Mouse (Mus musculus) lung, embryonic 15.5 days (tissue): Measurements from ENCODE around the gene Galnt10. TPM values are rescaled to one million over a fixed set of nuclear protein-coding genes. Genes with fewer than 3 reads are reported as not detected.

ENCODE experiments used
- ATAC-seq: fragments of 200-750 bp; cut with Nextera tagmentation; 2 replicates; pipeline ENCODE4 v1.8.0; 2017; ENCODE audit warnings: moderate number of reproducible peaks, borderline replicate concordance; ENCODE audit not compliant: low FRiP score, low TSS enrichment; ENCODE audit errors: extremely low read depth
- H3K27ac ChIP-seq: fragments of 300-500 bp; sonication (generic); 2 replicates; pipeline ENCODE4 v1.5.1; 2015; ENCODE audit warnings: moderate library complexity, mild to moderate bottlenecking, inconsistent platforms
- H3K27me3 ChIP-seq: fragments of 300-500 bp; sonication (generic); 2 replicates; pipeline ENCODE4 v1.6.1; 2015; ENCODE audit warnings: inconsistent platforms
- H3K36me3 ChIP-seq: fragments of 300-500 bp; sonication (generic); 2 replicates; pipeline ENCODE4 v1.6.1; 2015; ENCODE audit warnings: inconsistent platforms
- H3K4me1 ChIP-seq: fragments of 300-500 bp; sonication (generic); 2 replicates; pipeline ENCODE4 v1.6.1; 2015; ENCODE audit warnings: inconsistent platforms
- H3K4me2 ChIP-seq: fragments of 300-500 bp; sonication (generic); 2 replicates; pipeline ENCODE4 v1.6.1; 2015; ENCODE audit warnings: inconsistent platforms, mild to moderate bottlenecking, moderate library complexity
- H3K4me3 ChIP-seq: fragments of 300-500 bp; sonication (generic); 2 replicates; pipeline ENCODE4 v1.5.1; 2015; ENCODE audit warnings: mild to moderate bottlenecking, inconsistent platforms
- H3K9ac ChIP-seq: fragments of 300-500 bp; sonication (generic); 2 replicates; pipeline ENCODE4 v1.6.1; 2015; ENCODE audit warnings: inconsistent platforms
- H3K9me3 ChIP-seq: fragments of 300-500 bp; sonication (generic); 2 replicates; pipeline ENCODE4 v1.6.1; 2016; ENCODE audit warnings: inconsistent platforms
- WGBS: fragments of 180-500 bp; shearing (Covaris S2); methylation state at CpG from one replicate; pipeline ENCODE4 v1.1.7; 2015; 5-methylcytosine and 5-hydroxymethylcytosine counted together
- polyA plus RNA-seq: library from polyadenylated mRNA; unstranded; fragments of >200 nt; fragmentation: Nextera tagmentation; extraction: Ambion mirVana; gene quantifications from 2 replicates; pipeline ENCODE4 v1.2.1, GENCODE M21; 2015

Galnt10 gene
- polyA plus RNA-seq, result 15.1 and 15.3 TPM in 2 replicates

DNA sequence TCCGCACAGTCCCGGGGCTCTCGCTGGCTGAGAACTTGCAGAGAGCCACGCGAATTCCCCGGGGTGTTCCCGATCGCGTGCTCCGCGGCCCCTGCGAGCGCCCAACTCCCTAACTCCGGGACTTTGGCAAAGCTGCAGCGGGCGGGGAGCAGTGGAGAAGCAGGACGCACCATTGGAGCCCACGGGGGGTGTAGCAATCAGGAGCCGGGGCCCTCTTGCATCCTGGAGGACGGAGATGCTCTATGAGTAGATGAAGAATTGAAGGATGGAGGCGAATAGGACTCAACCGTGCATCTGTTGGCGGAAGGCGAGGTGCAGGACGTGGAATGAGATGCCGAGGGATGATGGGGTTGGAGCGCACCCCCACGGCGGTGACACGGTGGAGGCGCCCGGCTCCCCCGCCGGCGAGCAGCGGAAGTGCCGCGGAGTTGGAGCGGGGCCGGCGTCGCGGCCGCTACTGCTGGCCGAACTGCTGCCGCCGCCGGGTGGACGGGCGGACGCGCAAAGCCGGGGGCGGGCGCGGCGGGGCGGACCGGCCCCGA is at the start of gene Galnt10:
Galnt10 (plus strand) TSS at position 425 of the 542 bp plus-strand sequence.
- WGBS, result under 1% methylated on average over 53 of the region's 60 CpGs
- no peaks in the 10 kb centered on the region for H3K27me3 ChIP-seq
- peak within 1 kb of the TSS; percentile 68 for H3K27ac ChIP-seq
- H3K9ac ChIP-seq, result peak within 1 kb of the TSS; percentile 86
- H3K4me1 ChIP-seq, result peaks cover 19% of the 10 kb centered on the region
- peak; percentile 91 for ATAC-seq
- H3K9me3 ChIP-seq, result no peaks in the 10 kb centered on the region
- peak within 1 kb of the TSS; percentile 86 for H3K4me3 ChIP-seq
- H3K4me2 ChIP-seq, result peak within 1 kb of the TSS; percentile 98
- H3K36me3 ChIP-seq, result no peaks in the 10 kb centered on the region

DNA sequence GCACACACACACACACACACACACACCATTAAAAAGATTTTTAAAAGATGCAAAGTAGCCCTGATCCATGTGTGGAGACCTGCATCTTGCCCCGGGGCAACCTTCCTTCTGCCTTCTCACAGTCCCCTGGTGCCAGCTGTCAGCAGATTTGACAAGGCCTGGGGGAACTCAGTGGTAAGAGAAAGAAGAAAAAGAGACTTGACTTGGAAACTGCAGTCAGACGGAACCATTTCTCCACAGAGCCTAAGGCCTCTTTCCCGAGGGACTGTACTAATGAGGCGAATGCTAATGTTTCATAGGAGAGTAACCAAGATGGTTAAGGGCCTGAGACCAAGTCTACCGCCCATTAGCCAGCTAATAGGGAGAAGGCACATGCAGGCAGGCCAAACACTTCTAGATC is 49.3 kb upstream of the Galnt10 start:
- H3K4me1 ChIP-seq, result peaks cover 15% of the 10 kb centered on the region; the same call in 1 of the 2 replicates

DNA sequence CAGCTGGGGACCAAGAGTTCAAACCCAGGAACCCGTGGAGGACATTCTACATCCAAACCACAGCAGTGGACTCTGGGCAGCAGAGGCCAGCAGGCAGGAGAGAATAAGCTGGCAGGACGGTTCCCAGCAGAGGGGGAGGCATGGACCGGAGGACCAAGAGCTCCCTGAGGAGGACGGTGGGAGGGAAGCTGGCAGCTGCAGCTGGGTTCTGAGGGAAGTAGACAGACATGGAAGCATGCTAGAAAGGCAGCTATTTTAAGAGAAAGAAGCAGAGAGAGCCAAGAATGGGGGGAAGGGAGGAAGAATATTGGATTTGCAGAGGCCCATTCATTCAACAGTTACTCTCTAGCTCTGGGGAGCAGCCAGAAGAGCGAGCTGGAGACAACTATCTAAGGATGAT is 47.1 kb upstream of the Galnt10 start:
- Histone ChIP-seq H3K4me3 (no peak overlapping the region), H3K27ac (no peak overlapping the region), H3K9ac (no peak overlapping the region), H3K9me3 (no peaks in the 10 kb centered on the region), H3K4me1 (peaks cover 16% of the 10 kb centered on the region; the same call in 1 of the 2 replicates), H3K36me3 (no peaks in the 10 kb centered on the region), H3K27me3 (no peaks in the 10 kb centered on the region; the same call in 1 of the 2 replicates), H3K4me2 (no peak overlapping the region)
- no peak; the same call in 1 of the 2 replicates for ATAC-seq
- WGBS, result 43% methylated on average over 5 of the region's 5 CpGs

More for the DNA sequence above, 49.3 kb upstream of the Galnt10 start:
- Histone ChIP-seq H3K27ac (no peak overlapping the region), H3K9ac (no peak overlapping the region), H3K27me3 (no peaks in the 10 kb centered on the region; the same call in 1 of the 2 replicates), H3K4me2 (no peak overlapping the region), H3K9me3 (no peaks in the 10 kb centered on the region), H3K4me3 (no peak overlapping the region), H3K36me3 (no peaks in the 10 kb centered on the region)
- ATAC-seq, result no peak
- WGBS, result 78% methylated on average over 5 of the region's 5 CpGs

DNA sequence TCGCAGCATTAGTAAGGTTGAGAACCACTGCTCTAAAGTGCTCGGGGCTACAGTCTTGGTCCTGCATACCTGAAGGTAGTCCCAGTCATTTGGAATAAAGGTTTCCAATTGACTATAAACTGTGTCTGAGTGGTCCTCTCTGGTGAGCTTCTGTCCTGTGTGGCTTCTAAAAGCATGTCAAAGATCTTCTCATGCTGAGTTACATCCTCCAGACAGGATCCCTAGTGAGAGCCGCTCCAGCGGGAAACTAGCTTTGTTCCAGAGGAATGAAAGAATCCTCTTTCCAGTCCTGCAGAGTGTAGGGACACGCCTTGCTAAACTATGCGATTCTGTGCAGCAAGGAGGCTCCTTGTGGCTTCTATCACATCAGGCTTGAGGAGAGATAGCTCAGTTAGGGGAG is 45.9 kb upstream of the Galnt10 start:
- H3K4me2 ChIP-seq, result no peak overlapping the region
- H3K9ac ChIP-seq, result no peak overlapping the region
- WGBS, result 76% methylated on average over 6 of the region's 6 CpGs
- H3K9me3 ChIP-seq, result no peaks in the 10 kb centered on the region
- no peak overlapping the region for H3K4me3 ChIP-seq
- peaks cover 16% of the 10 kb centered on the region; the same call in 1 of the 2 replicates for H3K4me1 ChIP-seq
- H3K27me3 ChIP-seq, result no peaks in the 10 kb centered on the region; the same call in 1 of the 2 replicates
- H3K36me3 ChIP-seq, result no peaks in the 10 kb centered on the region
- no peak for ATAC-seq
- no peak overlapping the region for H3K27ac ChIP-seq

DNA sequence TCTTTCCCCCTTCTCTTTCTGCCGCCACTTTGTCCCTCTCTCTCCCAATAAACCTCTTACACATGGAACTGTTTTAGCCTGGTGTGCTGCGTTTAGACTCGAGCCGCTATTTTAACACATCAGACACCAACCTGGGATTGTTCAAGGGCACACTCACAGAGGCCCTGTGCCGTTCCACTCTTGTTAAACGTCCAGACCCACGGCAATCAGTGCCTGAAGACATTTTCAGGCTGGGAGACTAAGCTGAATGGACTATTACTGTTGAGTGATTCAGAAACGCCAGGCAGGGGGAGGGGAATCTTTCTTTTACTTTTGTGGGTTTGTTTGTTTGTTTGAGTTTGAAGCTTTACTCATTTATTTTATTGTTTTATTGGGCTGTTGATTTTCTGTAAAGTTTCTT is 45.1 kb upstream of the Galnt10 start:
- Histone ChIP-seq H3K9me3 (no peaks in the 10 kb centered on the region), H3K27ac (no peak overlapping the region), H3K4me3 (no peak overlapping the region), H3K4me2 (no peak overlapping the region), H3K4me1 (peaks cover 16% of the 10 kb centered on the region; the same call in 1 of the 2 replicates), H3K9ac (no peak overlapping the region), H3K36me3 (no peaks in the 10 kb centered on the region), H3K27me3 (peaks cover 4% of the 10 kb centered on the region; the same call in 1 of the 2 replicates)
- ATAC-seq, result no peak
- 40% methylated on average over 8 of the region's 8 CpGs for WGBS

DNA sequence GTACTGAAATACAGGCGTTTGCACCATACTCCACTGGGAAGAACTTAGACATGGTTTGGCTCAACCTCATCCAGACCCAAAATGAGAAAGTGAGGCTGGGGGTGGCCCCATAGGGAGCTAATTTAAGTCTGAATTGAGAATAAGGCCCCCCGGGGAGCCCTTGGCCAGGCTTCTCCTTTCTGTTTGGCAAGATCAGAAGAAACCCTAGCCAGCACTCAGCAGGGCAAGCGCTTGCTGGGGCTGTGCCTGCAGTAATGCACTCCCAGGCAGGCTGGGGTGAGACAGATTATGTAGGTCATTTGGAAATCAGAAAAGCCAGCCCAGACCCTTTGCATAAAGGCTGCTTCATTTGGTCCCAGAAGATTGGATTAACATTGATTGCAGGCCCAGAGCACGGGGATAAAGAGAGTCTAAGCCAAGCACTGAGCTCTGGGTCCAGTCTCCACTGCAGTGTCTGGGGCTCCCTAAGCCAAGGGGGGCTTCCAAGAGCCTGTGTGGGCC is 44.6 kb upstream of the Galnt10 start:
- peak; percentile 43; the same call in 1 of the 2 replicates for ATAC-seq
- WGBS, result 23% methylated on average over 4 of the region's 4 CpGs
- peaks cover 4% of the 10 kb centered on the region; the same call in 1 of the 2 replicates for H3K27me3 ChIP-seq
- H3K27ac ChIP-seq, result peak overlapping the region; percentile 33
- no peaks in the 10 kb centered on the region for H3K36me3 ChIP-seq
- H3K9me3 ChIP-seq, result no peaks in the 10 kb centered on the region
- no peak overlapping the region for H3K4me3 ChIP-seq
- no peak overlapping the region for H3K4me2 ChIP-seq
- H3K4me1 ChIP-seq, result peaks cover 16% of the 10 kb centered on the region; the same call in 1 of the 2 replicates
- H3K9ac ChIP-seq, result no peak overlapping the region

DNA sequence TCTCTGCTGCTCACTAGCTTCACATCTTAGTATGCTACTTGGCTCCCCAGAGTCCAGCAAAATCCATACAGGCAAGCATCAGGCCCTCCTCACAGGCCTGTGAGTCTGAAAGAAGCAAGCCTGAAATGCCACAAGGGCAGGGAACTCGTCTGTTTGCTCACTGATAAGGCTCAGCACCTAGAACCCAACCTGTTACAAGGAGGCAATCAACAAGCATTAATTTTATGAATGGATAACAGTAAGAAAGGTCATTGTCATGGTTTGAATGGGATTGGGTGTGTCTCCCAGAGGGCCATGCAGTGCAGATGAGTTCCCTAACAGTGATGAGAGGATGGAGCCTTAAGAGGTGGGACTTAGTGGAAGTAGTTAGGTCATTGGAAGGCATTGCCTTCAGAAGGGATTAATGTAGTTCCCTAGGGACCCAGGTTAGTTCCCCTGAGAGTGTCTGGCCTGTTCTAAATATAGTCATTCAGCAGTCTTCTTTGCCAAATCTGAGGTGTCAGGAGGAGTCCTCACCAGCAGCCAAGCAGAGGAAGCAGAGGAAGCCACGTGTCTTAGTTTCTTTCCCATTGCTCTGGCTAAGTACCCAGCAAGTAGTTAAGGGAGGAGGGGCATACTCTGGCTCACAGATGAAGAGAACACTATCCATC is 43.3 kb upstream of the Galnt10 start:
- Histone ChIP-seq H3K4me2 (no peak overlapping the region), H3K4me3 (no peak overlapping the region), H3K27ac (no peak overlapping the region), H3K36me3 (no peaks in the 10 kb centered on the region), H3K9me3 (no peaks in the 10 kb centered on the region), H3K4me1 (peaks cover 16% of the 10 kb centered on the region; the same call in 1 of the 2 replicates), H3K9ac (no peak overlapping the region), H3K27me3 (peaks cover 4% of the 10 kb centered on the region)
- no peak for ATAC-seq
- 51% methylated on average over 2 of the region's 2 CpGs for WGBS

DNA sequence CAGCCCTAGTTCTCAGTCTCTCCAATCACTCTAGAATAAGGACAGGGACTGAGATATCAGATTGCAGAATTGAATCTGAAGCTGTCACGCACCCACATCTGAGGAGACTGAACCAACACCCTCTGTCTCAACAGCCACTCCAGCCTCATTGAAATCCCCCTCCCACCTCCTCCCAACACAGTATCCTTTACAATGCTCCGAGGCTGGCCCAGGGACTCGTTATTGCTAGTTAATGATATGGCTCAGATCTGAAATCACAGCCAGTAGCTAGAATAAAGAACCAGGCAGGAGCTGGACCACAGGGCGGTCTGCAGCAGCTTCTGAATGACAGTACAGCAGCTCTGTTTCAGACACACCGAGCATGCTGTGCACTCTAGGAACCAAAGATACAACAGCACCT is 40.2 kb upstream of the Galnt10 start:
- 59% methylated on average over 5 of the region's 5 CpGs for WGBS
- H3K9me3 ChIP-seq, result no peaks in the 10 kb centered on the region
- H3K4me3 ChIP-seq, result no peak overlapping the region
- ATAC-seq, result no peak
- no peak overlapping the region for H3K9ac ChIP-seq
- H3K27ac ChIP-seq, result no peak overlapping the region
- peaks cover 7% of the 10 kb centered on the region; the same call in 1 of the 2 replicates for H3K4me1 ChIP-seq
- H3K27me3 ChIP-seq, result peaks cover 4% of the 10 kb centered on the region
- H3K36me3 ChIP-seq, result no peaks in the 10 kb centered on the region
- H3K4me2 ChIP-seq, result no peak overlapping the region

DNA sequence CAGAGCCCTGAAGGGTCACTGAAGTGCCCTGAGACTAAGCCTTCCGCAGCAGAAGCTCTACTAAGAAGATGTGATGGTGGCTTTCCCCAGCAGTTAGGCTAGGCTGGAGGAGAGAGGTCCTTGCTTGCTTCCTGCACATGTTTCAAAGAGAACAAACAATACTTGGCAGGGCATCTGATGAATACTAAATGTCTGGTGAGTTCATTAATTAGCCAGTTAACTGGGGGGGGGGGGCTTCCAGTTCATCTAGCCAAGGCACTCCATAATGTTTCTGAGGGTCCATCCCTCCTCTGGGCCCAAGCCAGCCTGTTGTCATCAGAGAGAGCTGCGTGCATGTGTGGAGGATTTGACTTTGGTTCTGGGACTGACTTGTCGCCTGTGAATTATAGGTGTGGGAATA is 39.6 kb upstream of the Galnt10 start:
- no peak overlapping the region for H3K4me3 ChIP-seq
- ATAC-seq, result no peak
- no peaks in the 10 kb centered on the region for H3K9me3 ChIP-seq
- peaks cover 3% of the 10 kb centered on the region; the same call in 1 of the 2 replicates for H3K4me1 ChIP-seq
- H3K4me2 ChIP-seq, result no peak overlapping the region
- no peak overlapping the region for H3K27ac ChIP-seq
- no peaks in the 10 kb centered on the region for H3K36me3 ChIP-seq
- H3K9ac ChIP-seq, result no peak overlapping the region
- H3K27me3 ChIP-seq, result peaks cover 4% of the 10 kb centered on the region
- 76% methylated on average over 3 of the region's 3 CpGs for WGBS

DNA sequence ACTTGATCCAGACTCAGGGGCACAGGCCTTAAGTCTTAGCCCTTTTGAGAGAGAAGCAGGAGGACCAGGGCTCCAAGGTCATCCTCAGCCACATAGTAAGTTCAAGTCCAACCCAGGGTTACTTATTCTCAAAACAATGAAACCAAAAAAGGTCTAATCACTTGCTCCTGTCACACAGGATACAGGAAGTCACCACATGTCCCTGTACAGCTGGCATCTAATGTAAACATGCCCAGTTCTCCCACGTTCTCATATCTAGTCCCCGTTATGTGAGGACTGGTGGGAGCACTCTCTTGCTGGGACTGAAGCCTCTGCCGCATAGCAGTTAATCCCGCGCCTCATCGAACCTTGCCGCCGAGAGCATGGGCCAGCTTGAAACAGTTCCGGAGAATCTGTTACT is 30.7 kb upstream of the Galnt10 start:
- Histone ChIP-seq H3K36me3 (no peaks in the 10 kb centered on the region), H3K9me3 (no peaks in the 10 kb centered on the region), H3K4me3 (no peak overlapping the region), H3K4me2 (no peak overlapping the region), H3K9ac (no peak overlapping the region), H3K27ac (peak overlapping the region; percentile 33; the same call in 1 of the 2 replicates), H3K4me1 (peaks cover 3% of the 10 kb centered on the region; the same call in 1 of the 2 replicates), H3K27me3 (peaks cover 12% of the 10 kb centered on the region; the same call in 1 of the 2 replicates)
- 72% methylated on average over 9 of the region's 9 CpGs for WGBS
- no peak for ATAC-seq

DNA sequence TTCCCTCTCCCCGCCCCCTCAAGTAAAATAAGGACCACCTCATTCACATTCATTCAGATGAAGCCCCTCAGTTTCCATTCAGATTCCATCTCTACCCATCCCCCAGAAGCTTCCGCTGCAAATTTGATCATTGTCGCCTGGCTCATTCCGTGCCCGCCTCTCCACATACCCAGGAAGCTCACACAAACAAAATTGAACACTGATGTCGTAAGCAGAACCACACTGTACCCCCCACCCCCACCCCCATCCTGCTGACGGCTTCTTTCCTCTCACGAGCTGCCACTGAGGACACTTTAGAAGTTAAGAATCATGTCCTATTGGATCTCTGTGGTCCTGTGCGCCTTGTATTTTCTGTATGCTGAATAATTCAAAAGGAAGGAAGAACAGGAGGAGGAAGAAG is 30.0 kb upstream of the Galnt10 start:
- H3K4me1 ChIP-seq, result peaks cover 3% of the 10 kb centered on the region; the same call in 1 of the 2 replicates
- H3K9ac ChIP-seq, result no peak overlapping the region
- H3K27ac ChIP-seq, result no peak overlapping the region
- ATAC-seq, result no peak
- H3K4me2 ChIP-seq, result no peak overlapping the region
- 36% methylated on average over 9 of the region's 9 CpGs for WGBS
- H3K27me3 ChIP-seq, result peaks cover 12% of the 10 kb centered on the region; the same call in 1 of the 2 replicates
- H3K36me3 ChIP-seq, result no peaks in the 10 kb centered on the region
- no peaks in the 10 kb centered on the region for H3K9me3 ChIP-seq
- no peak overlapping the region for H3K4me3 ChIP-seq

DNA sequence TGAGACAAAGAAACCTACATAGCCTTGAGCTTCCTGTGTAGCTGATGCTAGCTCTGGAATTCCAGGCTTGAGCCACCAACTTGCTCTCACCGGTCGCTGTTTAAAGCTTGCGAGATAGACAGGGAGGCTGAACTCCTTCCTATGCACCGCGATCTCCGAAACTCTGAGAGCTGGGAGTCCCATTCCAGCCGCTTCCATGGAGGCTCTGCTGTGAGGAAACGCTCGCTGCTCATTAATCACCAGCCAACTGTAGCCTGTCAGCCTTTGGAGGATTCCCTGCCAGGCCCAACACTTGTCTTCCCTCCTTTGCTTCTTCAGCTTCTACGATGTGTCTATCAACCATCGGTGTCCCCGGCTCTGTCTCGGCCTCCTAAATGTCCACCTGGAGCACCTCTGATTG is 29.4 kb upstream of the Galnt10 start:
- no peak for ATAC-seq
- H3K4me1 ChIP-seq, result peaks cover 3% of the 10 kb centered on the region; the same call in 1 of the 2 replicates
- no peak overlapping the region for H3K4me3 ChIP-seq
- no peak overlapping the region for H3K9ac ChIP-seq
- 27% methylated on average over 13 of the region's 13 CpGs for WGBS
- H3K9me3 ChIP-seq, result no peaks in the 10 kb centered on the region
- no peak overlapping the region for H3K4me2 ChIP-seq
- H3K27ac ChIP-seq, result no peak overlapping the region
- no peaks in the 10 kb centered on the region for H3K36me3 ChIP-seq
- H3K27me3 ChIP-seq, result peaks cover 12% of the 10 kb centered on the region; the same call in 1 of the 2 replicates
